Mouse (Mus musculus) megakaryocyte progenitor cell, adult 5-6 weeks (primary cell): ENCODE measurements around the gene Vmn2r18. TPM values are rescaled to one million over a fixed set of nuclear protein-coding genes. Genes with fewer than 3 reads are reported as not detected.

ENCODE experiments used
- ATAC-seq: replicated peaks from 2 replicates; pipeline ENCODE4 v1.8.0; 2016; ENCODE audit warnings: mild to moderate bottlenecking, moderate TSS enrichment, inconsistent platforms; ENCODE audit not compliant: poor library complexity
- total RNA-seq, 2 experiments: library from RNA; stranded (forward) in 1 of 2; stranded (reverse) in 1 of 2; fragments of 157-497, 149-512 nt in 1 of 2; fragments of 200-1000 nt in 1 of 2; gene quantifications; 2 replicates each; pipeline versions ENCODE4 v1.2.3 to v1.2.4; 2015 to 2017

Vmn2r18 gene
- total RNA-seq (2015), result not detected in 2 replicates
- total RNA-seq (2017), result not detected in 2 replicates

GRCm38 (mm10) chr5:151605921-151606320 lies at the start of gene Vmn2r18:
TSS of gene Vmn2r18 (minus strand) at chr5:151606021.
- ATAC-seq, result no peak

GRCm38 (mm10) chr5:151651411-151651784 lies 45.6 kb upstream of the Vmn2r18 start:
- ATAC-seq, result no peak

DNA sequence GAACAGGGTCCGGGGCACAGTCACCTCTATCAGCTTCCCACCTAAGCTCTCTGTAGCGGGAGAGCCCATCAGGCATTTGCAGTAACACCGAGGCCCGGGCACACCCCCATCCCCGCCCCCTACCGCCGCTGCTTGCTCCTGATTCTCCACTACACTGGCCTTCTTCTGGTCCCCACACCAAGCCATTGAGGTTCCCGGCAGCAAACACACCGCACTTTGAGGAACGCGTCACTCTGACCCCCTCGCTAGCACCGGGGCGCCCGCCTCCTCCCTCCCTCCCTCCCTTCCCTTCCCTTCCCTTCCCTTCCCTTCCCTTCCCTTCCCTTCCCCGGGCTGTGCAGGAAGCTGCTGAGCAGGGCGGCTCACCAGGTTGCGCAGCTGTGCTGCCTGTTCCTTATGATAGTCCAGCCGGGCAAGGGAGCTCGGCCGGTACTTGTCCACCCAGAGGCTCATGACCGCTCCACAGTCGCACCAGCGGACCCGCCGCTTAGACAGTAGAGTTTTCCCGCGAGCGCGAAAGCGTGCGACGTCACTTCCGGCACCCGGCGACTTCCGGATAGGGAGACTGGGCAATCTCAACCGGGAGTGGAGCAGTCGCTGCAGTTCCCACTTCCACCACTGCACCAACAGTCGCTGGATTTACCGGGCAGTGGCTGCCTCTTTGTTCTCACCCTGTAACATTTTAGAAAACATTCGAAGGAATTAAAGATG lies 45.0 kb upstream of the Vmn2r18 start, which contains the start of gene Rfc3:
TSS of gene Rfc3 (minus strand) at position 543 of the 711 bp plus-strand sequence.
- ATAC-seq, result peak; percentile 97

DNA sequence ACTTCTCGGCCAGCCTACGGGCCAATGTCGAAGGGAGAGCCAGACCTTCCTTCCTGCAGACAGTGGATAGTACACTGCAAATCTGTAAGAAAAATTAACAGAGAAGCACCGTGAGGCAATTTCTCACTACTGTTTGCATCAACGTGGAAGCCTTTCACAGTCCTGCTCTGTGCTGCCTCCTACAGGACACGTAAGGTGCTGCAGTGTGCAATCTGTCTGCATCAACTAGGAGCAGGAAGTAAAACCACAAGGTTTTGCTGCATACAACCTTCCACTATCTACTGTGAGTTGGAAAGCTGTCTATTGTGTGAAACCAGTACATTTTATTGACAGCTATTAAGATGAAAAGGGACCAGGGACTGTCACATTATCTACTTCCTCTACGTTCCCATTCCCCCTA lies 39.0 kb upstream of the Vmn2r18 start:
- peak; percentile 86 for ATAC-seq

DNA sequence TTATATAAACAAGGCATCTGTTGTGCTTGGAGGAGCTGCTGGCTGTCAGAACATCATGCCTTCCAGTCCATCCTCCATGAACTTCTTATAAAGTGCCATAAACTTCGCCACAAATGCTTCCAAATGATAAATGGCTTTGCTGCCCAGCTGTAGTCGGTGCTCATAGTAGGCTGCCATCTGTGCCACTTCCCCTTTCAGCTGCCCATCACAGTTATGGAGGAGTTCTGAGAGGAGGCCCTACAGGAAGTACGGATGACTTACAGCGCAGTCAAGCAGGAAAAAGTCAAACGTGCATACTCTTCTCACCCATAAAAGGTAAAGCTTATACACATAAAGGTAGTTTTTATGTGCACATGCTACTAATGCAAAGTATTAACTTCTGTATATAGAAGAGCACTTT lies 37.0 kb upstream of the Vmn2r18 start:
- ATAC-seq, result peak; percentile 81

DNA sequence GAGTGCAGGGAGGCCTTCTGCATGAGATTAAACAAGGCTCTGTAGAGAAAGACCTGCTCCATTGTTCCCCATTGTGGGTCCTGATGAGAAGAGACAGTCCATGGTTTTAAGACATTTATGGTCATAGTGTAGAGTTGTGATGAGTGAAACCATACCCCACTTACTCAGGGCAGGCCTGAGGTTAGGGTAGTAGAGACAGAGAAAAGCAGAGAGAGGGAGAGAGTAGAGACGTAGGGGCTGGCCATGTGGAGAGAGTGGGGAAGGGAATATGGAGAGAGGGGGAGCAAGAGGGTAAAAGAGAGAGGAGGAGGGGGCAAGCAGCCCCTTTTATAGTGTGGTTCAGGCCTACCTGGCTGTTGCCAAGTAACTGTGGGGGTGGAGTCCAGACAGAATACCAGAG lies 36.3 kb upstream of the Vmn2r18 start:
- no peak for ATAC-seq

GRCm38 (mm10) chr5:151601696-151602095 lies 4.1 kb downstream of the Vmn2r18 start:
- no peak for ATAC-seq

Other genes starting within 250 kb of the Vmn2r18 start
- not detected in 2 replicates for gene Gm42906, start 177.9 kb downstream of the Vmn2r18 start, total RNA-seq (2015)
- not detected in 2 replicates for gene Gm42906, start 177.9 kb downstream of the Vmn2r18 start, total RNA-seq (2017)
- 95.4 and 104 TPM in 2 replicates for gene Rfc3, start 45.2 kb upstream of the Vmn2r18 start, total RNA-seq (2015)
- gene Rfc3, start 45.2 kb upstream of the Vmn2r18 start, total RNA-seq (2017), result 50.3 and 55.6 TPM in 2 replicates